Mouse (Mus musculus) embryonic facial prominence, embryonic 11.5 days (tissue): ENCODE measurements at regions not wholly inside any gene's neighbourhood (a gene's known extent, or its start where the extent isn't known, plus 50 kb on each side); places are given as distances from the start of the nearest gene placed in this dataset.

Experiments used
- ATAC-seq: fragments of 200-750 bp; cut with Nextera tagmentation; replicated peaks from 2 replicates; pipeline ENCODE4 v1.8.0; 2017; ENCODE audit warnings: low read depth; ENCODE audit not compliant: insufficient number of reproducible peaks, low FRiP score, low TSS enrichment
- DNase-seq: peaks from one replicate; pipeline ENCODE4 v3.0.0-alpha.2; 2015; ENCODE audit warnings: low spot score
- H3K27ac ChIP-seq: fragments of 300-500 bp; sonication (generic); replicated peaks from 2 replicates; pipeline ENCODE4 v1.5.1; 2014; ENCODE audit warnings: mild to moderate bottlenecking, low read depth, low read length, control low read depth
- H3K27me3 ChIP-seq: fragments of 300-500 bp; sonication (generic); 2 replicates; pipeline ENCODE4 v1.6.1; 2014; ENCODE audit warnings: mild to moderate bottlenecking, low read length, moderate library complexity, mixed read lengths; ENCODE audit not compliant: control insufficient read depth, insufficient read depth
- H3K36me3 ChIP-seq: fragments of 300-500 bp; sonication (generic); replicated peaks from 2 replicates; pipeline ENCODE4 v1.6.1; 2014; ENCODE audit warnings: low read depth, mild to moderate bottlenecking, low read length, moderate library complexity, mixed read lengths; ENCODE audit not compliant: control insufficient read depth, insufficient read depth
- H3K4me1 ChIP-seq: fragments of 300-500 bp; sonication (generic); 2 replicates; pipeline ENCODE4 v1.6.1; 2014; ENCODE audit warnings: low read length, mixed read lengths; ENCODE audit not compliant: control insufficient read depth, insufficient read depth
- H3K4me2 ChIP-seq: fragments of 300-500 bp; sonication (generic); 2 replicates; pipeline ENCODE4 v1.6.1; 2014; ENCODE audit warnings: low read depth, mild to moderate bottlenecking, control low read depth, low read length, moderate library complexity
- H3K4me3 ChIP-seq: fragments of 300-500 bp; sonication (generic); 2 replicates; pipeline ENCODE4 v1.5.1; 2014; ENCODE audit warnings: low read depth, low read length, control low read depth
- H3K9ac ChIP-seq: fragments of 300-500 bp; sonication (generic); replicated peaks from 2 replicates; pipeline ENCODE4 v1.6.1; 2014; ENCODE audit warnings: mild to moderate bottlenecking, control low read depth, low read length
- H3K9me3 ChIP-seq: fragments of 300-500 bp; sonication (generic); replicated peaks from 2 replicates; pipeline ENCODE4 v1.6.1; 2016; ENCODE audit warnings: mild to moderate bottlenecking, low read length, inconsistent platforms, mixed read lengths; ENCODE audit not compliant: control insufficient read depth
- WGBS: fragments of 180-500 bp; shearing (Covaris S2); extraction: QIAGEN DNeasy Blood & Tissue Kit; methylation state at CpG from one replicate; pipeline ENCODE4 v1.1.7; 2014; 5-methylcytosine and 5-hydroxymethylcytosine counted together

- H3K4me3 ChIP-seq: no peak overlapping the region
- no peaks in the 10 kb centered on the region for H3K36me3 ChIP-seq
- H3K9me3 ChIP-seq: no peaks in the 10 kb centered on the region
- no peak overlapping the region for H3K4me2 ChIP-seq
- H3K9ac ChIP-seq: no peak overlapping the region
- no peaks in the 10 kb centered on the region for H3K4me1 ChIP-seq
- ATAC-seq (no peak), DNase-seq (no peak)
- no peaks in the 10 kb centered on the region for H3K27me3 ChIP-seq
- no peak overlapping the region for H3K27ac ChIP-seq
These were observed 635.0 kb downstream of the Inhba start for GRCm38 (mm10) chr13:16646649-16647048.

GRCm38 (mm10) chr13:16656110-16656509, 644.5 kb downstream of the Inhba start:
- no peak overlapping the region for H3K27ac ChIP-seq
- no peaks in the 10 kb centered on the region for H3K36me3 ChIP-seq
- no peak overlapping the region for H3K9ac ChIP-seq
- no peaks in the 10 kb centered on the region for H3K9me3 ChIP-seq
- 85% methylated on average over 4 of the region's 4 CpGs for WGBS
- ATAC-seq: no peak
- H3K4me3 ChIP-seq: no peak overlapping the region
- no peaks in the 10 kb centered on the region for H3K27me3 ChIP-seq
- no peak overlapping the region for H3K4me2 ChIP-seq
- no peaks in the 10 kb centered on the region for H3K4me1 ChIP-seq
- no peak for DNase-seq

- ATAC-seq (no peak), DNase-seq (no peak)
- WGBS: 87% methylated on average over 6 of the region's 6 CpGs
- Histone ChIP-seq H3K4me1 (no peaks in the 10 kb centered on the region), H3K9ac (no peak overlapping the region), H3K27ac (no peak overlapping the region), H3K36me3 (no peaks in the 10 kb centered on the region), H3K27me3 (no peaks in the 10 kb centered on the region), H3K9me3 (no peaks in the 10 kb centered on the region), H3K4me2 (no peak overlapping the region), H3K4me3 (no peak overlapping the region)
These were observed 648.2 kb downstream of the Inhba start for GRCm38 (mm10) chr13:16659894-16660293.

GRCm38 (mm10) chr13:16668652-16669051, 657.0 kb downstream of the Inhba start:
- H3K4me3 ChIP-seq: no peak overlapping the region
- DNase-seq (no peak), ATAC-seq (no peak)
- no peaks in the 10 kb centered on the region for H3K9me3 ChIP-seq
- H3K4me1 ChIP-seq: no peaks in the 10 kb centered on the region
- H3K9ac ChIP-seq: no peak overlapping the region
- H3K27me3 ChIP-seq: no peaks in the 10 kb centered on the region
- H3K36me3 ChIP-seq: no peaks in the 10 kb centered on the region
- no peak overlapping the region for H3K27ac ChIP-seq
- WGBS: 89% methylated on average over 1 of the region's 1 CpGs
- no peak overlapping the region for H3K4me2 ChIP-seq

- H3K27me3 ChIP-seq: no peaks in the 10 kb centered on the region
- H3K4me2 ChIP-seq: no peak overlapping the region
- no peaks in the 10 kb centered on the region for H3K4me1 ChIP-seq
- DNase-seq: no peak
- WGBS: 76% methylated on average over 1 of the region's 1 CpGs
- H3K4me3 ChIP-seq: no peak overlapping the region
- no peaks in the 10 kb centered on the region for H3K36me3 ChIP-seq
- no peaks in the 10 kb centered on the region for H3K9me3 ChIP-seq
- H3K9ac ChIP-seq: no peak overlapping the region
- H3K27ac ChIP-seq: no peak overlapping the region
- no peak for ATAC-seq
These were observed 657.6 kb downstream of the Inhba start for GRCm38 (mm10) chr13:16669281-16669680.

GRCm38 (mm10) chr13:16670047-16670733, 658.5 kb downstream of the Inhba start:
- Histone ChIP-seq H3K36me3 (no peaks in the 10 kb centered on the region), H3K4me2 (no peak overlapping the region), H3K9ac (no peak overlapping the region), H3K9me3 (no peaks in the 10 kb centered on the region), H3K4me3 (no peak overlapping the region), H3K27me3 (no peaks in the 10 kb centered on the region), H3K4me1 (no peaks in the 10 kb centered on the region), H3K27ac (no peak overlapping the region)
- ATAC-seq (no peak), DNase-seq (no peak)
- WGBS: 70% methylated on average over 5 of the region's 5 CpGs

- Histone ChIP-seq H3K4me1 (no peaks in the 10 kb centered on the region), H3K4me2 (no peak overlapping the region), H3K27ac (no peak overlapping the region), H3K36me3 (no peaks in the 10 kb centered on the region), H3K27me3 (no peaks in the 10 kb centered on the region), H3K4me3 (no peak overlapping the region), H3K9ac (no peak overlapping the region), H3K9me3 (no peaks in the 10 kb centered on the region)
- no peak for ATAC-seq
- DNase-seq: no peak
These were observed 659.1 kb downstream of the Inhba start for GRCm38 (mm10) chr13:16670736-16671135.

- no peak overlapping the region for H3K9ac ChIP-seq
- WGBS: 80% methylated on average over 1 of the region's 1 CpGs
- no peaks in the 10 kb centered on the region for H3K36me3 ChIP-seq
- no peak for DNase-seq
- H3K27me3 ChIP-seq: no peaks in the 10 kb centered on the region
- no peaks in the 10 kb centered on the region for H3K9me3 ChIP-seq
- H3K27ac ChIP-seq: no peak overlapping the region
- H3K4me1 ChIP-seq: no peaks in the 10 kb centered on the region
- no peak overlapping the region for H3K4me2 ChIP-seq
- no peak overlapping the region for H3K4me3 ChIP-seq
- ATAC-seq: no peak
These were observed 665.2 kb downstream of the Inhba start for GRCm38 (mm10) chr13:16676873-16677272.
